Mouse (Mus musculus) lung, postnatal 14 days (tissue): ENCODE data around the gene Cabp4.

ENCODE experiments used
- DNase-seq: peaks from one replicate; pipeline ENCODE4 v3.0.0; 2021

Cabp4 gene

DNA sequence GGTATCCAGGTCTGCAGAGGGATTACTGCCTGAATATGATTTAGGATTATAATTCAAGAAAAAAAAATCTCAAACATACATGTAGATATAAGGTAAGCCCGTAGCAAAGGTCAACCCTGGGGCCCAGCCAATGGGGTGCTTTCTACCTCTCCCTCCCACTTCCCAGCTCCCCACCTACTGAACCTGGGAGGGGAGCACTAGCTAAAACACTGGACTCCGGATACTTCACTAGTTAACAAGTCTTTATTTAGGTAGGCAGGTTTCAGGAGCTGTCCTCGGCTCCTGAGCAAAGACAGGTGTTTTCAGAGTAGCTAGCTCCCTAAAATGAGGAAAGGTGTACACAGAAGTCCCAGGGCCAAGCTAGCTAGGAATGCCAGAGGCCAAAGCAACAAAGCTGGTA lies 20.3 kb upstream of the Cabp4 start:
- no peak for DNase-seq

DNA sequence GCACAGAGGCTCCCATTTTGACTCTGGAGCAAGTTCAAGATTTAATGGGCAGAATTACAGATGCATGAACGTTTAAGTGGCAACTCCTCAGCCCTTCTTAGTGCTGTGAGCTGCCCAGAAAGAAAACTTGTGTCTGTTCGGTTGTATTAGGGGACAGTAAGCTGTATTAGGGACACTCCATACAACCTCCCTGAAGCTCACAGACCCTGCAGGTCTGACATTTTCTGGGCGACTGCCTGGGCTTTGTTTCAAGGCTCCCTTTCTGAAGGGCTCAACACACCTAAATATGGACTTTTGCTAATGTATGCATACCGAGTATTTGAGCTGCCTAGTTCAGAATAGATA lies 19.7 kb upstream of the Cabp4 start:
- DNase-seq = no peak

DNA sequence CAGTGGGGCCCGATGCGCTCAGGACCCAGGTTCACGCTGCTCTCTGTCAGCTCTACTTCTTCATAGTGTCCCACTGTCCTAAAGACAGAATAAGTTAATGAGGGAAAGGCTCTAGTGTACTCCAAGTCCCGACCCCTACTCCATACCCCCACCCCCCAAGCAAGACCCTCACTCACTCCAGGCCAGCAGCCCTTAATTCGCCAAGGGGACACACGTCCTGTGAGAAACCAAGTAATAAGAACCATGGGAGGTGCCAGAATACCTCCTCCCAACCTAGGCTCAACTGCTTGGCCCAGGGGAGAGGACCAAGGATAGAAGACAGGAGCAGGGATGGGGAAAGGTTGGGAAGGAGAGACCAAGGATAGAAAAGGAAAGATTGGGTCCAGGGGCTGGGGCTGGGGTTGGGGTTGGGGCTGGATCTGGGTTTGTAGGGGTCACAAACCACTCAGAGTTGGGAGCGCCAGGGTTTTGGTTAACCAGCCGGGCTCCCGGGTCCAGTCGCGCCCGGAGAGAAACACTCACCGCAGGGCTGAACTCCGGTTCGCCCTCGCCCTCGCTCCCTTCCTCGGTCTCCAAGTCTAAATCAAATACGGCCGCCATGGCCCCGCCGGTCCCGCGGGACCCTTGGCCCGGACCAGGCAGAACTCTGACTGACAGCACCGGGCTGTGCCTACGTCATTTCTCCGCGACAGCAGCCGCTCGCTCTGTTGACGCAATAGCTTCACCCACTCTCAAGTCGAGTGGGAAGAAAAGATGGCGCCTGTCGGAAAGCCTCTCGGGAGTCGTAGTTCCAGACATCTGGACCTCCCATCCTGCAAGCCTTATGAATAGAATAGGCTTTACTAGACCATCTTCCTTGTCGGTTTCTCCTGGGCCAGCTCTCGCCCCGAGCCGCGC lies 19.1 kb upstream of the Cabp4 start, which contains the start of gene Rps6kb2:
Gene Rps6kb2, minus strand, starts transcription at position 709 of the 897 bp plus-strand sequence.
- peak; percentile 97 for DNase-seq

DNA sequence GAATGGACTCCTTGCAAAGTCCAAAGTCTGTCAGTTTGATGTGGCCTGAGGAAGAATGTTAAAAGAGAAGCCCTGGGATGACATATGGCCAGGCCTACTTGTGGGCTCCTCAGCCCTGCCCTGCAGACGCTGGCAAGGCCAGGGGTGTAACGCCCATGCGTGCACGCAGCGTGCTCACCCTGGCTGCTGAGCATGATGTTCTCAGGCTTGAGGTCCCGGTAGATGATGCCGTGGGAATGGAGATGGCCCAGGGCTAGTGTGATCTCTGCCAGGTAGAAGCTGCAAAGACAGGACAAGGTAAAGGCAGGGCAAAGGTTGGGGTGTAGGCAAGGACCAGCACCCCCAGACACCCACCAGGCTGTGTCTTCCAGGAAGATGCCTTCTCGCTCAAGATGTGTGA lies 15.2 kb upstream of the Cabp4 start:
- no peak for DNase-seq

DNA sequence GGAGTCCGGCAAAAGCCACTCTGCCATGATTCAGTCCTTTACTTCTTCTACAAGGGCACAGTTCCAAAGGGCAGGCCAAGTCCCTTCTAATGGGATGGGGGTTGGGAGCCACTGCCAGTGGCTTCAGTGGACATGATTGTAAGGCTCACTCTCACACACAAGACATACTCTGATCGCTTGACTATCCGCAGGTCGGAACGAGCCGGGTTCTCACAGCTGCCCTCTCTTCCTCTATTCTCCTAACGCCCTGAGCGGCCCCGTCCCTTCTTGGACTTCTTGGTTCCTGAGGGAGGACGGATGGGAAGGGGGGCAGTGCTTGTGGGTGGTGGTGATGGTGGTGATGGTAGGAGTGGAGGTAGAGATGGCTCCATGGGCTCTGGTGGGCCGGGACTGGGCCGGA lies 12.9 kb upstream of the Cabp4 start:
- DNase-seq = no peak

DNA sequence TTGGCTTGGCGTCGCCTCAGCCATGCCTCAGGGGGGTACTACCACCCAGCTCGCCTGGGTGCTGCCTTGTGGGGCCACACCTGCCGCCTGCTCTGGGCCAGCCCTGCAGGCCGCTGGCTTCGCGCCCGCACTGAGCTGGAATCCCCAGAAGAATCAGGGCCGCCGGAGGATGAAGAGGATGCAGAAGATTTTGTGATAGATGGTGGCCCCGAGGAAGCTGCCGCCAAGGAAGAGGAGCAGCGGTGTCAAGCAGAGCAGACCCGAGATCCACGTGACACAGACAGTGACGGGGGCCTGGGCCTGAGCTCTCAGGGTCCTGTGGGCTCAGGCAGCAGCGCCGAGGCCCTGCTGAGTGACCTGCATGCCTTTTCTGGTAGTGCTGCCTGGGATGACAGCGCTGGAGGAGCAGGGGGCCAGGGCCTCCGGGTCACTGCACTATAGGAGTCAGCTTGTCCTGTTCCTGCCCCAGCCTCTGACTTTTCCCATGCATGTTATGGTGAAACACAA lies 12.3 kb upstream of the Cabp4 start:
- no peak for DNase-seq

DNA sequence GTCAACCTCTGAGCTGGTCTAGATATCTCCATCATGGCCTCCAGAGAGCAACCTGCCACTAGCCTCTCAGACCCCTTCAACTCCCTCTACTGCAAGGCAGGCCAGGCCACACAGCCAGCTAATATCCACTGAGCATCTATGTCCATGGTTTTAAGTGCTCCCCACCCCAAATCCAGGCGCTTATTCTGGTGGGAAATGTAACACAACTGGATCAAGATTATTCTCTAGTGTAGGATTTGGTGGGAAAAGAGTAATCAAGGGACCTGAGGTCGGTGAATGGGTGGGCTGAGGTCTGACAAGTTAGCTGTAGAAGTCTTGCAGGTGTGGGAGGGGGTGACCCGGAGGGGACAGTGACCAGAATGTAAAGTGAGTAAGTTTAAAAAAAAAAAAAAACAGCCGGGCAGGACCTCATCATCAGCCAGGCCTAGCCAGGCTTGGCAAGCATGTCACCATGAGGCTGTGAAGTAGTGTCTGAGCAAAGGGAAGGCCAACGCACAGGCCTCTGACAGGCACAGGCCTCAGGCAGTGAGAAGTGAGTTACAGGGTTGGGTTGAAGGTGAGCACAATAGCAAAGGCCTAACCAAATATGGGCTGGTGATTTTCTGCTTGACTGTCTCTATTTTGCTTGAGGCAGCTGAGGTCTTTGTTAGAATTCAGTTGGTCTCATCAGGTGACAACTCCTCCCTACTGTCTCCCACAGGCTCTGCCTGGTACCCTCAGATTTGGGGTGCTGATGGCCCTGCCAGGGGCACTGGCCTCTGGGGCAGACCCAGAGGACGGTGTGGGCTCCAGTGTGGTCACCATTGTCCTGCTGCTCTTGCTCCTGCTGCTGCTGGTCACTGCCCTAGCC lies 11.6 kb upstream of the Cabp4 start:
- DNase-seq = no peak

DNA sequence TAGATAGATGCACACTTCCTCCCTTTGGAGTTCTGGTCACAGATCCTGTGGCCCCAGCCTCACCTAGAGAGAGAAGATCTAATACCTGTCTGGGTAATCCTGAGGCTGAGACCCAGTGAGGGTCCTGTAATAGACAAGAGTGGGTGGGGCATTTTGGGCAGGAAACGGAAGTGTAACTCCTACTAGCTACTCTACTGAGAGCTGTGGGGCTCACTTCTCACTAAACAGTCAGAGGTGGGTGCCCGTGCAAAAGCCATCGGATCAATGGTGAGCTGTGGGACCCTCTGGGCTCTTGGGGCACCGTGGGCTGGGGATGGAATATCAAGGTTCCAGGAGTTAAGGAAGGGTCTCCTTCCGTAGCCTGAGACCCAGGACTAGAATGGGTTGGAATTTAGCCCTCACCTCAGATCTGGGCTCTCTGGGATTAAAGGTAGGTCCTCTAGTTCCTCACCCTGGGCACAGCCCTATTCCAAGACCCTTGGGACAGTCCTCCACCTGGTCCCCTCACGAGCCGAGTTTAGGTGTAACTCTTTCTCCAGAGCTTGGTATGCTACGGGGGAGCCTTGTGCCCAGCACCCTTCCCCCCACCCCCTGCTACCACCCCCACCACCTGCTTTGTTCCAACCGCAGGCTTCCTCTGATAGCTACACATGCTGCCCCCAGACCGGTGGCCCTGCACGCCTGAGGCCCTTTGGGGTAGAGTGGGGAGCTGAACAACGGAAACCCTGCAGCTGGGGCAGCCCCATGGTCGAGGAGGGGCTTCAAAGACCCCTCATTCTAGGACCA lies 10.8 kb upstream of the Cabp4 start:
- no peak for DNase-seq

DNA sequence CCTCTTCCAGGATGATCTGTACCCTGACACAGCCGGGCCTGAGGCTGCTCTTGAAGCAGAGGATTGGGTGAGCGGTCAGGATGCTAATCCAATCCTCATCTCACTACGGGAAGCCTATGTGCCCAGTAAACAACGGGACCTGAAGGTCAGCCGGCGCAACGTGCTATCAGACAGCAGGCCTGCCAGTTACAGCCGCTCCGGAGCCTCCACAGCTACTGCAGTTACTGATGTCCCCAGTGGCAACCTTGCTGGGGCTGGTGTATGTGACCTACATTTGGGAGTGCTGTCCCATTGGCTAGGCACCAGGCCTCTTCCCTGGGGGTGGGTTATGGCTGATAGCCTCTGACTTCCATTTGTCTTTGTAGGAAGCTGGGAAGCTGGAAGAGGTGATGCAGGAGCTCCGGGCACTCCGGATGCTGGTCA lies 9.4 kb upstream of the Cabp4 start, which contains the start of gene Ptprcap:
Gene Ptprcap, plus strand, starts transcription at position 373 of the 423 bp plus-strand sequence.
- no peak for DNase-seq

DNA sequence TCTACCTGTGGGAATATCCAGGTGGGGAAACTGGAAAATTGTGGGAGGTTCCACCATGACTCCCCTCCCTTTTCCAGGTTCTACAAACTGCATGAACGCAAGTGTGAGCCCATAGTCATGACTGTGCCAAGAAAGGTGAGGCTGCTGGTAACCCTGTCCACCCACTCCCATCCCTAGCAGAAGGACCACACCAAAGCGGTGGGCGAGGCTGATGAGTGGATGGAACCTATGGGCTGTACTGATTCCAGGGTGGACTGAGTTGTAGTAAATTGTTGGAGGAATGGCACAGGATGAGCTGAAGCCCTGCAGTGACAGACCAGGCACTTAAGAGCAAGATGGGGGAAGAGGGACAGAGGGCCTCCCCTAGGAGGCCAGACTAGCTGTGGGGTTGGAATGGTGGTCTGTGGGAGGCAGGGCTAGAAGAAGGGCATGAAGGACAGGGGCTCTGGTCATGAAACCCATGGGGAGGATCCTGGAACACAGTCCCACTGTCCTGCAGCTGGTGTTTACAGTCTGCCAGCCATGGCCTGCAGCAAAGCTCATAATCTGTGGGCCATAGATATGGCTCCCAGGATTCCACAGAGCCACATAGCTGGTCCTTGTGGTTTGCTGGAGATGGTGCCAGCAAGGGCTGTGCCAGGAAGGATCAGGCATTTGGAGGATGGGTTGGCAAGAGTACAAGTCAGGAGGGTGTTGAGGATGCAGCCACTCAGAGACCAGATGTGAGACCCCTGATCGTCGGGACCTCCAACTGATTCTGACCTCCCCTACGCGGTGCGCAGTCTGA lies 8.8 kb upstream of the Cabp4 start:
- no peak for DNase-seq

DNA sequence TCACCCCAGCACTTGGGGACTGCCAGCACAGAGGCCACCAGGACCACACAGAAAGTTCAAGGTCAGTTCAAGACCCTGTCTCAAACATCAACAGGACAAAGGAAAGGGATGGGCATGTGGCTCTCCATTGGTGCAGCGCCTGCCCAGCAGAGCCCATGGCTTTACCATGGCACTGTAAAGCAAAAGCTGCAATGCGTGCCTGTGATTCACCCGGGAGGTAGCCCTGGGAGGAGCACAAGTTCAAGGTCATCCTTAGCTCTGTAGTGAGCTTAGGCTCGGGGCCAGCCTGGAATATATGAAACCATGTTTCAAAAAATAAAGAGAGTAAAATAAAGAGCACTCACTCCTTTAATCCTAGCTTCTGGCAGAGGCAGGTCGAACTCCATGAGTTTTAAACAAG lies 8.1 kb upstream of the Cabp4 start:
- DNase-seq = no peak

DNA sequence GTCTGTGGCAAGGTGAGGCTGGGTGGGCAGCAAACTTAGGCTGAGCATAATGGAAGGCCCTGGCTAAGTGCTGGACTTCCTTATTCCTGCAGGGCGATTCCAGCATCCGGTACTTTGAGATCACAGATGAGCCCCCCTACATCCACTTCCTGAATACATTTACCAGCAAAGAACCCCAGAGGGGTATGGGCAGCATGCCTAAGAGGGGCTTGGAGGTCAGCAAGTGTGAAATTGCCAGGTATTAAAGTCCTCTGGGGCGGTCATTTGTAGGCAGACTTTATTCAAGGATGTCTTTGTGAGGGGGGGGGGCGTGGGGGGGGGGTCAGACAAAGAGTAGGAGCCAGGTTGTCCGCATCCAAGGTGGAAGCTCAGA lies 7.6 kb upstream of the Cabp4 start:
- DNase-seq = no peak

DNA sequence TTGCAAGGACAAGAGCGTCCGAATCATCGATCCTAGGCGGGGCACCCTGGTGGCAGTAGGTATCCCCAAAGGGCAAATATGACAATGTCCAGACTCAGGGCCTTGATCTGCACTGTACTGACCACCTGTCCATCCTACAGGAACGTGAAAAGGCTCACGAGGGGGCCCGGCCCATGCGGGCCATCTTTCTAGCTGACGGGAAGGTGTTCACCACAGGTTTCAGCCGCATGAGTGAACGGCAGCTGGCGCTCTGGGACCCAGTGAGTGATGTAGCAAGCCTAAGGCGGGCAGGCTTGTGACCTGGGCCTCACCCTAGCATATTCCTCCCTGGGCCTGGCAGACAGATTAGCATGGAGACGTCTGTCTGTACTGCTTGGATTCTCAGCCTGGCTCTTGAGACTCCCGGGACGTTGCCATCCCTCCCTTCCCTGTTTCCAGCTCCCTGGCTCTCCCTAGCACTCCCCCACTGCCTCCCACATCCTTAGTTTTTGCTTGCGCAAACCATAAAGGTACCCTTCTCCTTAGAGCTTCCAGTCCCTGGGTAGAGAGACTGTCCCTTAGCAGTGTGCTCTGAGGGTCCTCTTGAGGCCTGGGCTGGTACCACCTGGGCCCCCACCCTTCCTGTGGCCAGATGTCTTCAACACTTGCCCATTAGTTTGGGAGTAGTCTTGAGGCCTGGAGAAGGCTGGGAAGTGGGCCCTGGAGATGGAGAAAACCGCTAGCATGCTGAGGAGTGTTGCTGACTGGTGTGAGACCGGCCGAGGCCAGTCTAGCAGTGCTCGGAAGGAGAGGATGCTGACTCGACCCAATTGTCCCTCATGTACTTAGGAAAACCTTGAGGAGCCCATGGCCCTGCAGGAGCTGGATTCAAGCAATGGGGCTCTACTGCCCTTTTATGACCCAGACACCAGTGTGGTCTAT lies 7.0 kb upstream of the Cabp4 start:
- DNase-seq = no peak

DNA sequence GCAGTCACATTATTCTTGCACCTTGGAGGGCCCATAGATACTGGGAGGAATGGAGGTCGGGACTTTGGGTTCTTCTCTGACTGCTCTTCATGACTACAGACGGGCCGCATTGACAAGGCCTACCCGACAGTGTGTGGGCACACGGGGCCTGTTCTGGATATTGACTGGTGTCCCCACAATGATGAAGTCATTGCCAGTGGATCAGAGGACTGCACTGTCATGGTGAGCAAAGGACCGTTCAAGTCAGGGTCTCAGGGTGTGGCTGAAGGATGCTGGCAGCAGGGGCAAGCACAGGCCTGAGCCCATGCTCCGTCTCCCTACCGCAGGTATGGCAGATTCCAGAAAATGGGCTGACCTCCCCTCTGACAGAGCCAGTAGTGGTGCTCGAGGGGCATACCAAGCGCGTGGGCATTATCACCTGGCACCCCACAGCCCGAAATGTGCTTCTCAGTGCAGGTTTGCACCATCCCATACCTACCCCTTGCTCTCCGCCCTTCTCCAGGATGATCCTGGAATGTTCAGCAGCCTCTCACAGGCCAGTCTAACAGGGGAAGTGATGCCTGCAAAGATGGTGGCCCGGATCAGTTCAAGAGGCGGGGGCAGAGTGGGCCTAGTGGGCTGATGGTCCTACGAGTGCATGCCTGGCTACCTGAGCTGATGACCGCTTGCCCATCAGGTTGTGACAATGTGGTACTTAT lies 6.1 kb upstream of the Cabp4 start:
- no peak for DNase-seq

DNA sequence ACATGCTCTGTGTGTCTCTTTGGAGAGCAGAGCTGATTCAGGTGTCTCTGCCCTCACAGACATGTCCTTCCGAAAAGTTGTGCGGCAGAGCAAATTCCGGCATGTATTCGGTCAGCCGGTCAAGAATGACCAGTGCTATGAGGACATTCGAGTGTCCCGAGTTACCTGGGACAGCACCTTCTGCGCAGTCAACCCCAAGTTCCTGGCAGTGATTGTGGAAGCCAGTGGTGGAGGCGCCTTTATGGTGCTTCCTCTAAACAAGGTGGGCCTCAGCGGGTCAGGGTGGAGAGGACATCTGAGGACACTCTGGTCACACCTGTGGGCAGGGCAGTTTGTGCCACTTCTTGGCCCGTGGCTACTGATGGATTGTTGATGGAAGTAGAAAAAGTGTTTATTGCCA lies 5.5 kb upstream of the Cabp4 start:
- no peak for DNase-seq

DNA sequence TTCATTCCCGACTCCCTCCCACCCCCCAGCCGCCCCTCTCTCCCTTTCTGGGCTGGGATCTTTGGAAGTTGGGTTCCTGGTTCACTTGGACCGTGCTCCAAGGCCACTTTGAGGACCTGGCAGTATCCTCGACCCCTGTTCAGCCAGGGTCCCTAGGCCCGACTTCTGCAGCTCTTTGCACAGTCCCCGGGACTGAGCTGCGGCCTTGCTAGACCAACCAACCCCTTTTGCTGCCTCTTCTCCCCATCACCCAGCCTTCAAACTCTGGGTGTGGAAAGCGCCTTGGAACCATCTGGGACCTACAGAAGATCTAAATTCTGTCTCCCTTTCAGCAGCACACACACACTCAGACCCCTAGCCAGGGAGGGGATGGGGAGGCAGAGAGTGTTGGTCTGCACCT lies 5.0 kb upstream of the Cabp4 start:
- DNase-seq = no peak

DNA sequence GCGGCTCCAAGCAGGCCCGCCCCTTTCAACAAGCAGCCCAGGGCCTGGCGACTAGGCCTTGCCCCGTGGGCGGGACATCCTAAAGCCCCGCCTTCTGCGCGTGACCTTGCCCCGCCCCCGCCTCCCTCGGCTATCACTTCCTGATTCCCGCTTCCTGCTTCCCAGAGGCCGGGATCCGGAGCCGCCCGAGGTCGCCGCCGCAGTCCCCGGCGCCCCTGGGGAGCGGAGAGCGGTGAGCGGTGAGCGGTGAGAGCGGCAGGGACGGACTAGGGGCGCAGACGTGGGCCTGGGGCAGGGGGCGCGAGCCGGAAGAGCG lies 4.6 kb upstream of the Cabp4 start, which contains the start of gene Coro1b:
Gene Coro1b, plus strand, starts transcription at position 129 of the 316 bp plus-strand sequence.
- DNase-seq = peak; percentile 98

DNA sequence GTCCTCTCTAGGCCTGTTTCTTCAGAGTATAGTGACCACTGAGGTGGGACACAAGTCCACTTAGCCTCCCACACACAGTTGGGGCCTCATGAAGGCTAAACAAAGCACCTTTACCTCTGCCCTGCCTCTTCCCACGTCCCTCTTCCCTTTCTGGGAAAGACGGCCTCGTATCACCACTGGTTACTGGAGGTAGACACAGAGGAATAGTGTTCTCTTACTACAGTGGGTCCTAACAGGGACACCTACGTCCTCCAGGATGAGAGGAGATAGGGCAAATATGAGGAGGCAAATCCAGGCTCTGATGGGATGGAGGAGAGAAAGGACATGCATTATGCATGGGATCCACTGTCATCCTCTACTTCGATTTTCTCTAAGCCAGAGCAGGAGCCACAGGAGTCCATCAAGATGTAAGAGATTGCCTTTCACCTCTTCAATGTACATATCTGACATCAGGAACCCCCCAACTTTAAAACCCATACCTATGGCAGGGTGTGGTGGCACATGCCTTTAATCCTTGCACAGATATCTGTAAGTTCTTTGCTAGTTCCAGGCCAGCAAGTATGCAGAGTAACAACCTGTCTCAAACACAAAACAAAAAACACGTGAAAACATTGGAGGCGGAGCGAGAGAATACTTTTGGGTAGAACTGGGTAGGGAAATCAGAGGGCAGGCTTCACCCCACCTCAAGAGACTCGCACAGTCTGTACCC lies 4.1 kb upstream of the Cabp4 start:
- no peak for DNase-seq

DNA sequence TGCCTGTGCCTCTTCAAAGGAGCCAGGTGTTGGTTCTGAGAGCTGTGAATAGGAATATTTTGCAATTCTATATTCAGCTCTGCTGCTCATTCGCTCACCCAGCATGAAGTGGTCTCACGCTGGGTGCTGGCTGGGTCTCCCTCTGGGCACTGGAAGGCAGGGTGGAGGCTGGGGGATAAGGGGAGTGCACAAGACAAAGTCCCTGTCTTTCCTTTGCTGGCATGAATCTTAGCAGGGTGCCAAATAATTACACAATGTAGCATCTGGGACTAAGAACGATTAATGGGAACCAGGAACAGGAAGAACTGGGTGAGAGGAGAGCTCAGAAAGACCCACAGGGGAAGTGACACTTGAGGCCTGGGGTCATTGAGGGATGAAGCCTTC lies 3.2 kb upstream of the Cabp4 start:
- DNase-seq = no peak
